Mouse (Mus musculus) neural tube, embryonic 11.5 days (tissue): ENCODE results near the gene Ccdc34. TPM values are rescaled to one million over a fixed set of nuclear protein-coding genes. Genes with fewer than 3 reads are reported as not detected.

Experiments
- ATAC-seq: fragments of 200-750 bp; cut with Nextera tagmentation; 2 replicates; pipeline ENCODE4 v1.8.0; 2017; ENCODE audit warnings: moderate number of reproducible peaks, mild to moderate bottlenecking, moderate TSS enrichment, moderate library complexity; ENCODE audit not compliant: insufficient read depth, low FRiP score, low TSS enrichment
- DNase-seq: peaks from one replicate; pipeline ENCODE4 v3.0.0-alpha.2; 2015; ENCODE audit warnings: low spot score
- H3K27ac ChIP-seq: fragments of 300-500 bp; sonication (generic); 2 replicates; pipeline ENCODE4 v1.5.1; 2014; ENCODE audit warnings: low read depth, mild to moderate bottlenecking, low read length
- H3K27me3 ChIP-seq: fragments of 300-500 bp; sonication (generic); 2 replicates; pipeline ENCODE4 v1.6.1; 2014; ENCODE audit warnings: mild to moderate bottlenecking, low read length, mixed read lengths; ENCODE audit not compliant: control insufficient read depth, insufficient read depth
- H3K36me3 ChIP-seq: fragments of 300-500 bp; sonication (generic); 2 replicates; pipeline ENCODE4 v1.6.1; 2014; ENCODE audit warnings: mild to moderate bottlenecking, low read length, moderate library complexity, mixed read lengths; ENCODE audit not compliant: control insufficient read depth, insufficient read depth
- H3K4me1 ChIP-seq: fragments of 300-500 bp; sonication (generic); 2 replicates; pipeline ENCODE4 v1.6.1; 2014; ENCODE audit warnings: low read length, mixed read lengths; ENCODE audit not compliant: control insufficient read depth, insufficient read depth
- H3K4me2 ChIP-seq: fragments of 300-500 bp; sonication (generic); 2 replicates; pipeline ENCODE4 v1.6.1; 2014; ENCODE audit warnings: low read depth, mild to moderate bottlenecking, moderate library complexity
- H3K4me3 ChIP-seq: fragments of 300-500 bp; sonication (generic); 2 replicates; pipeline ENCODE4 v1.5.1; 2014; ENCODE audit warnings: low read depth, low read length
- H3K9ac ChIP-seq: fragments of 300-500 bp; sonication (generic); 2 replicates; pipeline ENCODE4 v1.6.1; 2014; ENCODE audit warnings: mild to moderate bottlenecking, low read length
- H3K9me3 ChIP-seq: fragments of 300-500 bp; sonication (generic); 2 replicates; pipeline ENCODE4 v1.6.1; 2016; ENCODE audit warnings: low read length; ENCODE audit not compliant: control insufficient read depth
- WGBS: fragments of 180-500 bp; shearing (Covaris S2); extraction: QIAGEN DNeasy Blood & Tissue Kit; methylation state at CpG from one replicate; pipeline ENCODE4 v1.1.7; 2014; 5-methylcytosine and 5-hydroxymethylcytosine counted together
- polyA plus RNA-seq: library from polyadenylated mRNA; unstranded; fragments of >200 nt; fragmentation: Nextera tagmentation; extraction: Ambion mirVana; gene quantifications from 2 replicates; pipeline ENCODE4 v1.2.1, GENCODE M21; 2014

Ccdc34 gene
- polyA plus RNA-seq, 1 experiment from 2014 or later = 52.3 TPM

- Histone ChIP-seq H3K27me3 (no peaks in the 10 kb centered on the region), H3K9me3 (no peaks in the 10 kb centered on the region), H3K4me2 (no peak overlapping the region), H3K36me3 (no peaks in the 10 kb centered on the region), H3K27ac (no peak overlapping the region), H3K4me1 (no peaks in the 10 kb centered on the region), H3K9ac (no peak overlapping the region), H3K4me3 (no peak overlapping the region)
- 84% methylated on average over 6 of the region's 6 CpGs for WGBS
- DNase-seq = no peak
- ATAC-seq = no peak
These were observed 57.2 kb downstream of the Ccdc34 start for GRCm38 (mm10) chr2:110074646-110075452.

GRCm38 (mm10) chr2:110077240-110077639 lies 59.6 kb downstream of the Ccdc34 start:
- 77% methylated on average over 2 of the region's 2 CpGs for WGBS
- Histone ChIP-seq H3K9me3 (no peaks in the 10 kb centered on the region), H3K4me1 (no peaks in the 10 kb centered on the region), H3K27me3 (no peaks in the 10 kb centered on the region), H3K27ac (no peak overlapping the region), H3K36me3 (no peaks in the 10 kb centered on the region), H3K9ac (no peak overlapping the region), H3K4me2 (no peak overlapping the region), H3K4me3 (no peak overlapping the region)
- DNase-seq = no peak
- no peak for ATAC-seq

GRCm38 (mm10) chr2:110077655-110078054 lies 60.0 kb downstream of the Ccdc34 start:
- 85% methylated on average over 2 of the region's 2 CpGs for WGBS

GRCm38 (mm10) chr2:110080532-110080931 lies 62.9 kb downstream of the Ccdc34 start:
- H3K36me3 ChIP-seq = no peaks in the 10 kb centered on the region
- H3K9ac ChIP-seq = no peak overlapping the region
- H3K27me3 ChIP-seq = no peaks in the 10 kb centered on the region
- DNase-seq = no peak
- no peak overlapping the region for H3K4me3 ChIP-seq
- no peak overlapping the region for H3K27ac ChIP-seq
- no peak for ATAC-seq
- 58% methylated on average over 6 of the region's 6 CpGs for WGBS
- H3K4me1 ChIP-seq = no peaks in the 10 kb centered on the region
- H3K9me3 ChIP-seq = no peaks in the 10 kb centered on the region
- H3K4me2 ChIP-seq = no peak overlapping the region

More at GRCm38 (mm10) chr2:110077655-110078054, 60.0 kb downstream of the Ccdc34 start:
- DNase-seq (no peak), ATAC-seq (no peak)
- H3K4me1 ChIP-seq = no peaks in the 10 kb centered on the region
- no peaks in the 10 kb centered on the region for H3K9me3 ChIP-seq
- H3K4me2 ChIP-seq = no peak overlapping the region
- H3K27ac ChIP-seq = no peak overlapping the region
- no peaks in the 10 kb centered on the region for H3K27me3 ChIP-seq
- H3K9ac ChIP-seq = no peak overlapping the region
- no peak overlapping the region for H3K4me3 ChIP-seq
- H3K36me3 ChIP-seq = no peaks in the 10 kb centered on the region

- ATAC-seq (no peak), DNase-seq (no peak)
- Histone ChIP-seq H3K27me3 (no peaks in the 10 kb centered on the region), H3K27ac (no peak overlapping the region), H3K9ac (no peak overlapping the region), H3K9me3 (no peaks in the 10 kb centered on the region), H3K4me2 (no peak overlapping the region), H3K36me3 (no peaks in the 10 kb centered on the region), H3K4me1 (no peaks in the 10 kb centered on the region), H3K4me3 (no peak overlapping the region)
- WGBS = 90% methylated on average over 2 of the region's 2 CpGs
These were observed 65.4 kb downstream of the Ccdc34 start for GRCm38 (mm10) chr2:110082975-110083374.

DNA sequence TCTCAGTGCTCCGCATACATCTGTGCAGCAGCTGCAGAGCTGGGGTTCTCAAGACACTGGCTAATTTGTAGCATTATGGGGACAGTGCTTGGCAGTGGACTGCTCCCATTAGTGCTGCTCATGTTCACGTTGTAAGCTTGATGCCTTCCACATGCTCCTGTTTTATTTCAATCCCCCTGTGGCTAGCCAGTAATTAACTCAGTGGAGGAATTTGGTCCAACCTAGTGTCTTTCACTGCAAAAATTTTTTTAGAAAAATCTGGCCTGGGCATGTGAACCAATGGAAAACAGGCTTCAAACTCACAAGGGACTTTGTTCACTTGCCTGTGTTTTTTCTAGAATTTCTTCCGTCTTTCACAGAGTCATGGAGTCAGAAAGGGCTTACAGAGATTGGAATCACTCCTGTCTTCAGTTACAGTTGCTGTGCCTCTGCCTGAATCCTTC lies 68.1 kb downstream of the Ccdc34 start:
- Histone ChIP-seq H3K4me1 (no peaks in the 10 kb centered on the region), H3K4me2 (no peak overlapping the region), H3K36me3 (no peaks in the 10 kb centered on the region), H3K9me3 (no peaks in the 10 kb centered on the region), H3K27ac (no peak overlapping the region), H3K9ac (no peak overlapping the region), H3K27me3 (no peaks in the 10 kb centered on the region), H3K4me3 (no peak overlapping the region)
- no peak for ATAC-seq
- WGBS = 53% methylated on average over 3 of the region's 3 CpGs
- DNase-seq = peak; percentile 22

GRCm38 (mm10) chr2:110114133-110114532 lies 96.5 kb downstream of the Ccdc34 start:
- no peaks in the 10 kb centered on the region for H3K9me3 ChIP-seq
- ATAC-seq (no peak), DNase-seq (no peak)
- H3K27ac ChIP-seq = no peak overlapping the region
- WGBS = 80% methylated on average over 3 of the region's 3 CpGs
- no peaks in the 10 kb centered on the region for H3K4me1 ChIP-seq
- H3K27me3 ChIP-seq = no peaks in the 10 kb centered on the region
- no peak overlapping the region for H3K4me3 ChIP-seq
- no peak overlapping the region for H3K4me2 ChIP-seq
- H3K36me3 ChIP-seq = no peaks in the 10 kb centered on the region
- no peak overlapping the region for H3K9ac ChIP-seq

GRCm38 (mm10) chr2:110129396-110129795 lies 111.8 kb downstream of the Ccdc34 start:
- Histone ChIP-seq H3K4me3 (no peak overlapping the region), H3K4me1 (no peaks in the 10 kb centered on the region), H3K27ac (no peak overlapping the region), H3K4me2 (no peak overlapping the region), H3K27me3 (no peaks in the 10 kb centered on the region), H3K9me3 (no peaks in the 10 kb centered on the region), H3K9ac (no peak overlapping the region), H3K36me3 (no peaks in the 10 kb centered on the region)
- WGBS = 95% methylated on average over 2 of the region's 2 CpGs
- DNase-seq (no peak), ATAC-seq (no peak)

GRCm38 (mm10) chr2:110131573-110131972 lies 114.0 kb downstream of the Ccdc34 start:
- H3K9ac ChIP-seq = no peak overlapping the region
- H3K4me2 ChIP-seq = no peak overlapping the region
- no peaks in the 10 kb centered on the region for H3K27me3 ChIP-seq
- H3K4me1 ChIP-seq = no peaks in the 10 kb centered on the region
- no peak for ATAC-seq
- no peak for DNase-seq
- 37% methylated on average over 2 of the region's 2 CpGs for WGBS
- no peaks in the 10 kb centered on the region for H3K9me3 ChIP-seq
- no peak overlapping the region for H3K27ac ChIP-seq
- no peak overlapping the region for H3K4me3 ChIP-seq
- no peaks in the 10 kb centered on the region for H3K36me3 ChIP-seq
